Mouse (Mus musculus) forebrain, embryonic 14.5 days (tissue): ENCODE measurements around the gene Kbtbd6. TPM values are rescaled to one million over a fixed set of nuclear protein-coding genes. Genes with fewer than 3 reads are reported as not detected.
"Not testable (repeated sequence)": the region's sequence is repeated elsewhere in the genome, so short reads cannot be mapped to it uniquely, and the experiment has no call there.

ENCODE experiments used
- ATAC-seq: fragments of 200-750 bp; cut with Nextera tagmentation; 2 replicates; pipeline ENCODE4 v1.8.0; 2017; ENCODE audit warnings: mild to moderate bottlenecking, moderate library complexity
- DNase-seq: peaks from one replicate; pipeline ENCODE4 v3.0.0-alpha.2; 2015; ENCODE audit warnings: low spot score
- H3K27ac ChIP-seq: fragments of 300-500 bp; sonication (generic); 2 replicates; pipeline ENCODE4 v1.5.1; 2014; ENCODE audit warnings: low read depth, mild to moderate bottlenecking, control low read depth, low read length, moderate library complexity
- H3K27me3 ChIP-seq: fragments of 300-500 bp; sonication (generic); replicated peaks from 2 replicates; pipeline ENCODE4 v1.6.1; 2014; ENCODE audit warnings: low read length, control low read depth, mixed read lengths; ENCODE audit not compliant: control insufficient read depth, insufficient read depth
- H3K36me3 ChIP-seq: fragments of 300-500 bp; sonication (generic); 2 replicates; pipeline ENCODE4 v1.6.1; 2014; ENCODE audit warnings: low read length, control low read depth; ENCODE audit not compliant: control insufficient read depth, insufficient read depth
- H3K4me1 ChIP-seq: fragments of 300-500 bp; sonication (generic); 2 replicates; pipeline ENCODE4 v1.6.1; 2014; ENCODE audit warnings: antibody characterized with exemption, low read length, control low read depth; ENCODE audit not compliant: control insufficient read depth, insufficient read depth
- H3K4me2 ChIP-seq: fragments of 300-500 bp; sonication (generic); 2 replicates; pipeline ENCODE4 v1.6.1; 2014; ENCODE audit warnings: mild to moderate bottlenecking, control low read depth, low read length
- H3K4me3 ChIP-seq: fragments of 300-500 bp; sonication (generic); 2 replicates; pipeline ENCODE4 v1.5.1; 2014; ENCODE audit warnings: low read depth, low read length, control low read depth
- H3K9ac ChIP-seq: fragments of 300-500 bp; sonication (generic); 2 replicates; pipeline ENCODE4 v1.6.1; 2014; ENCODE audit warnings: mild to moderate bottlenecking, low read length, control low read depth, moderate library complexity
- H3K9me3 ChIP-seq: fragments of 300-500 bp; sonication (generic); replicated peaks from 2 replicates; pipeline ENCODE4 v1.6.1; 2016; ENCODE audit warnings: low read length, control low read depth, mixed read lengths; ENCODE audit not compliant: control insufficient read depth
- WGBS: fragments of 180-500 bp; shearing (Covaris S2); extraction: QIAGEN DNeasy Blood & Tissue Kit; methylation state at CpG from one replicate; pipeline ENCODE4 v1.1.7; 2014; 5-methylcytosine and 5-hydroxymethylcytosine counted together
- polyA plus RNA-seq: library from polyadenylated mRNA; unstranded; fragments of >200 nt; fragmentation: Nextera tagmentation; extraction: Ambion mirVana; gene quantifications from 2 replicates; pipeline ENCODE4 v1.2.1, GENCODE M21; 2014

Gene Kbtbd6
- polyA plus RNA-seq, 1 experiment from 2014 or later: 3.1 TPM

DNA sequence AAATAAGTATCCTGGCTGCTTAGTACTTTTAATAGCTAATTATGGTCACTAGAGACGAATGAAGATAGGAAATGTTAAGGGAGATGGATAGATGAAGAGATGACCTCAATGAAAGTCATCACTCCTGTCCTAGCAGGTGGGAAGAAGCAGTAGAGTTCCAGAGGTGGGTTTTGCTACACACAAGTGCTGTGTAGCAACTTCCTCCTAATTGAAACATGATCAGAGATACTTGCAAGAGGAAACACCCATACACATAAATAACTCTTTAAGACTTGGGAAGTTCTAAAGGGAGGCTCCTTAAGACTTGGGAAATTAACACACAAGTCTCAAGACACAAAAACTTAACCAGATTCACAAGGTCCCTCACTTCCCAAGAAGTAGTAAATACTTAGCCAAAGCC lies 17.6 kb upstream of the Kbtbd6 start:
- Histone ChIP-seq H3K4me3 (no peak overlapping the region), H3K27me3 (no peaks in the 10 kb centered on the region), H3K36me3 (no peaks in the 10 kb centered on the region), H3K27ac (no peak overlapping the region), H3K4me2 (no peak overlapping the region), H3K4me1 (no peaks in the 10 kb centered on the region), H3K9ac (no peak overlapping the region), H3K9me3 (no peaks in the 10 kb centered on the region)
- ATAC-seq (no peak), DNase-seq (no peak)
- 92% methylated on average over 1 of the region's 1 CpGs for WGBS

DNA sequence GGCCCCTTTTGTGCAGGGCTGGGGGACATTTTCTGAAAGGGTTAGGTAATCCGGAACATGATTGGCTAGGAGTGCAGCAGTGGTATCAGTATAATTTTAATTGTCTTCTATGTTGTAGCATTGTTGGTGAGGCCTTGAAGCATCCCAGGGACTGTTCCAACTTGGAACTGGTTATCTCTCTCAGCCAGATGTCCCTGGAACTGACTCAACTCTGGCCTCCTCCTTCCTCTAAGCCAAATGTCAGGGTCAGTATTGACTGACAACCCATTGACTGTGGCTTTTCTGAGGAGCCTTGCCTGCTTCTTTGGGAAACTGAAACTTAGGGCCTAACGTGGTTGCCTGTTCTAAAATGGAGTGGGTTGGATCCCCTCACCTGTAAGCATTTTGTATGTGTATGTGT lies 11.0 kb upstream of the Kbtbd6 start:
- H3K27me3 ChIP-seq: no peaks in the 10 kb centered on the region
- H3K27ac ChIP-seq: no peak overlapping the region
- no peaks in the 10 kb centered on the region for H3K9me3 ChIP-seq
- H3K9ac ChIP-seq: no peak overlapping the region
- no peak for DNase-seq
- H3K4me1 ChIP-seq: peaks cover 10% of the 10 kb centered on the region
- no peak for ATAC-seq
- no peak overlapping the region for H3K4me3 ChIP-seq
- H3K4me2 ChIP-seq: no peak overlapping the region
- no peaks in the 10 kb centered on the region for H3K36me3 ChIP-seq
- WGBS: 88% methylated on average over 2 of the region's 2 CpGs

DNA sequence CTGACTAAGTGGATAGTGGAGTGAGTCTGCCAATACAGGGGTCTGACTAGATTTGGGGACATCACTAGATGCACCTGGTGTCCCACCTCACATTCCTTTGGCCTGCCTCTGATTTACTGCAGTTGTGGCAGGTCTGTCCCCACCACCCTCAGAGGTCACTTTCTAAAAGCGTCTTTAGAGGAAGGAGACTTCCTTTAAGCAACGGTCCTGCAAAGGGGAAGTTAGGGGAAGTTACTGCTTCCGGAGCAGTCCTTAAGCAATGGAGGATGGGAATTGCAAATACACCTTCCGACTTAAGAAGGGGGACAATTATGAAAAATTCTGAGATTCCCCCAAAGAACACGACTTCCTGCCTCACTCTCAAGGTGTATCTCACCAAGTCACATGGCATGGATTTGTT lies 10.2 kb upstream of the Kbtbd6 start:
- 93% methylated on average over 5 of the region's 5 CpGs for WGBS
- Histone ChIP-seq H3K27me3 (no peaks in the 10 kb centered on the region), H3K9me3 (no peaks in the 10 kb centered on the region), H3K9ac (no peak overlapping the region), H3K4me2 (no peak overlapping the region), H3K27ac (no peak overlapping the region), H3K36me3 (no peaks in the 10 kb centered on the region), H3K4me3 (no peak overlapping the region), H3K4me1 (peaks cover 12% of the 10 kb centered on the region)
- ATAC-seq (no peak), DNase-seq (no peak)

DNA sequence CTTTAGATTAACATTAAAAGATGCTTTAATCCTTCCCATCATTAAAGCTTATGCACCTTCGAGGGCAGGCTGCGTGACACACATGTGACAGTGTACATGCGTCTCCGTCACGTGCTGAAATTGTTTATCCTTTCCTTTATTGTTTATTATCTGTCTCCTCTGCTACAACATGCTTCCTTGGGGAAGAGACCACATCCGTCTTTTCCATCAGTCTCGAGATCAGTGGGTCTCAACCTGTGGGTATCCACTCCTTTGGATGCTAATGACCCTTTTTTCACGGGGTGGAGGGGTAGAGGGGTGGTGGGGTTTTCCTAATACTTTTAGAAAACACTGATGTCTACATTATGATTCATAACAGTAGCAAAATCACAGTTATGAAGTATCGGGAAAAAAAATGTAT lies 7.0 kb upstream of the Kbtbd6 start:
- no peaks in the 10 kb centered on the region for H3K9me3 ChIP-seq
- no peaks in the 10 kb centered on the region for H3K27me3 ChIP-seq
- DNase-seq (no peak), ATAC-seq (peak; percentile 21)
- peaks cover 12% of the 10 kb centered on the region for H3K4me1 ChIP-seq
- H3K36me3 ChIP-seq: no peaks in the 10 kb centered on the region
- no peak overlapping the region for H3K9ac ChIP-seq
- H3K27ac ChIP-seq: peak overlapping the region; percentile 74; the same call in 1 of the 2 replicates
- 72% methylated on average over 9 of the region's 9 CpGs for WGBS
- H3K4me3 ChIP-seq: no peak overlapping the region
- peak overlapping the region; percentile 50 for H3K4me2 ChIP-seq

DNA sequence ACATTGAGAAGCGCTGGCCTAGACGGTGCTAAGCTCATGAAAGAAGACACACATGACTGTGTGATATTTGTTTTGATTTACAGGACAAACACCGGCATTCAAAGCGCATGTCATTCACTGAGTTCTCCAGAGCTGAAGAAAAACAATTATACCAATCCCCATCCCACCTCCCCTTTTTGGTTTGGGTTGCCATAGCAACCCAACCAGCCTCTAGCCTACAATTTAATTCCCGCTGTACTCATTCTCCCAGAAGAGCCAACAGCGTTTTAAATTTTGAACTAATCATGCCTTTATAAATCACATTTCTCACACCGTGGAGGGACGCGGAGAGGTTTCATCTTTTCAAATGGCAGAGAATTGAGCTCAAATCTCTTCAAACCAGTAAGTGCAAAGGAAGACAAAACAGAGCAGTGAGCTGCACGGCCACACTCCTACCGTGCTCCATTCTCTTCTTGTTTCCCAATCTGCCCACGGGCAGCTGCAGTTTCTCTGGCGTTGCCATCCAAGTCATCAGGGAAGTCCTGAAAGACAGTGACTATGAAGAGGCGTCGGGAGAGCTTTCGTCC lies 6.5 kb upstream of the Kbtbd6 start:
- WGBS: 5% methylated on average over 16 of the region's 16 CpGs
- Histone ChIP-seq H3K27me3 (no peaks in the 10 kb centered on the region), H3K9me3 (no peaks in the 10 kb centered on the region), H3K4me1 (peaks cover 12% of the 10 kb centered on the region), H3K27ac (peak overlapping the region; percentile 74), H3K36me3 (no peaks in the 10 kb centered on the region), H3K4me3 (peak overlapping the region; percentile 21), H3K9ac (peak overlapping the region; percentile 50; the same call in 1 of the 2 replicates), H3K4me2 (peak overlapping the region; percentile 50)
- ATAC-seq (peak; percentile 85), DNase-seq (peak; percentile 91)

DNA sequence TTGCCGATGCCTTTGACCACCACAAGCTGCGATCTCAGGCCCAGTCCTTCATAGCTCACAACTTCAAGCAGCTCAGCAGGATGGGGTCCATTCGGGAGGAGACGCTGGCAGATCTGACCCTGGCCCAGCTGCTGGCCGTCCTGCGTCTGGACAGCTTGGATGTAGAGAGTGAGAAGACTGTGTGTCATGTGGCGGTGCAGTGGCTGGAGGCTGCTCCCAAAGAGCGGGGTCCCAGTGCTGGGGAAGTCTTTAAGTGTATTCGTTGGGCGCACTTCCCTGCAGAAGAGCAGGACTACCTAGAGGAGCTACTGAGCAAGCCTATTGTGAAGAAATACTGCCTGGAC lies 928 bp downstream of the Kbtbd6 start:
- ATAC-seq: peak; percentile 8; the same call in 1 of the 2 replicates

DNA sequence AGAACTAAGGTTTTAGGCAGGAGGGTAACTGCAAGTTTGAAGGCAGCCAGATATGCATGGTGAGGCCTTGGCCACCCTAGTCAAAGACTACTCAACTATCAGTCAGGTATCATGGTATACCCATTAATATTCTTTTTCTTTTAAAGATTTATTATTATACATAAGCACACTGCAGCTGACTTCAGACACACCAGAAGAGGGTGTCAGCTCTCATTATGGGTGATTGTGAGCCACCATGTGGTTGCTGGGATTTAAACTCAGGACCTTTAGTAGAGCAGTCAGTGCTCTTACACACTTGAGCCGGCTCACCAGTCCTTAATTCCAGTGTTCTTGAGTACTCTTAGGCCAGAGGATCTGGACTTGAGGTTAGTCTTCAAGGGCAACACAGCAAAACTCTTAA lies 8.8 kb downstream of the Kbtbd6 start:
- no peak overlapping the region for H3K4me3 ChIP-seq
- H3K4me2 ChIP-seq: no peak overlapping the region
- DNase-seq (no peak), ATAC-seq (no peak)
- no peak overlapping the region for H3K27ac ChIP-seq
- H3K9me3 ChIP-seq: no peaks in the 10 kb centered on the region
- no peaks in the 10 kb centered on the region for H3K27me3 ChIP-seq
- H3K4me1 ChIP-seq: no peaks in the 10 kb centered on the region
- H3K36me3 ChIP-seq: peaks cover 40% of the 10 kb centered on the region
- H3K9ac ChIP-seq: no peak overlapping the region
- WGBS: 79% methylated on average over 1 of the region's 1 CpGs

More for the DNA sequence above, 928 bp downstream of the Kbtbd6 start:
- not testable (repeated sequence) for H3K27me3 ChIP-seq, H3K27ac ChIP-seq, H3K4me3 ChIP-seq, H3K9me3 ChIP-seq, H3K9ac ChIP-seq, H3K4me2 ChIP-seq, H3K36me3 ChIP-seq, H3K4me1 ChIP-seq, DNase-seq
- 97% methylated on average over 7 of the region's 10 CpGs for WGBS

DNA sequence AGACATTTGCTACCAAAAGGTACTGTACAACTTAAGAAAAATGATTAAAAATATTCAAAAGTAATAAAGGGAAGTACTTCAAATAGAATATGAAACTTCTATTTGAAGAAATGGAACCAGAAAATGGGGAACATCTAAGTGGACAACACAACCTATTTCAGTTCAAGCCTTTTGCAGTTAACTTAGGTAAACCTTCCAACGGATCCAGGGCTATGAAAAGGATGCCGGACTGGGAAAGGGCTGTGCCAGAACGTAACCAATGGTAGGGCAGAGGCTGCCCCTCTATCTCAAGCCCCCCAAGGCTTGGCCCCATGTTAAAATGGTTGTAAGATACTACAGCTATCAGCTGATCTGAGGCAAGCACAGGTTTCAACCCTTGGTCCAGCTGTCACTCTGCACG lies 9.4 kb downstream of the Kbtbd6 start:
- WGBS: 93% methylated on average over 4 of the region's 4 CpGs
- Histone ChIP-seq H3K4me3 (no peak overlapping the region), H3K9ac (no peak overlapping the region), H3K4me1 (no peaks in the 10 kb centered on the region), H3K9me3 (no peaks in the 10 kb centered on the region), H3K27ac (no peak overlapping the region), H3K36me3 (peaks cover 46% of the 10 kb centered on the region), H3K4me2 (no peak overlapping the region), H3K27me3 (no peaks in the 10 kb centered on the region)
- DNase-seq (no peak), ATAC-seq (no peak)

DNA sequence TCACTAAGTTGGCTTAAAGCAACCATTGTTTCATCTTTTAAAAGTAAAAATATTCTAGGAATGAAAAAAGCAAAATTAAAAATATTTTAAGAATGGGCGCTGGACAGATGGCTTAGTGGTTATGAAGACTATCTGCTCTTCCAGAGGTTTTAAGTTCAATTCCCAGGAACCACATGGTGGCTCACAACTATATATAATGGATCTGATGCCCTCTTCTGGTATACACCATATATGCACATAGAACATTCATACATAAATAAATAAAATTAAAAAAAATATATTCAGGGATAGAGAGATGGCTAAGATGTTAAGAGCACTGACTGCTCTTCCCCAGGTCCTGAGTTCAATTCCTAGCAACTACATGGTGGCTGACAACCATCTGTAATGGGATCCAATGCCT lies 14.0 kb downstream of the Kbtbd6 start:
- Histone ChIP-seq H3K4me1 (no peaks in the 10 kb centered on the region), H3K36me3 (peaks cover 79% of the 10 kb centered on the region), H3K9me3 (no peaks in the 10 kb centered on the region), H3K9ac (no peak overlapping the region), H3K4me2 (no peak overlapping the region), H3K27ac (no peak overlapping the region), H3K27me3 (no peaks in the 10 kb centered on the region), H3K4me3 (no peak overlapping the region)
- WGBS: 83% methylated on average over 1 of the region's 1 CpGs
- peak; percentile 22 for DNase-seq
- ATAC-seq: no peak
